ENCODE assay signal across 24 mouse cellular contexts in genomic region chr14:120261606-120262005, GRCm38 (mm10). TPM values are rescaled to one million over a fixed set of nuclear protein-coding genes. Genes with fewer than 3 reads are reported as not detected.
DNase-seq lines count a peak whose midpoint lies in the region; ATAC-seq and TF ChIP-seq lines count a peak whose summit lies in the region.
"Had no signal": no experiment of that assay in that cellular context is flagged by ENCODE, and none has a peak within 500 bp of the region (broad histone marks: within the 10 kb centered on the region; RNA-seq: fewer than 3 reads in every experiment).

No protein-coding gene starts in this region.

- DNase-seq in heart, embryonic 10.5 days (ENCODE audit: low spot score) = peak; percentile 61
- no peak for DNase-seq in heart, postnatal 10 days
- DNase-seq in midbrain, embryonic 11.5 days (ENCODE audit: low spot score, missing footprints) = peak; percentile 64
- no peak for DNase-seq in midbrain, postnatal 0 days (ENCODE audit: low spot score)
- DNase-seq in CH12.LX (ENCODE audit: extremely low read depth) = no peak
- DNase-seq in T-cell, adult 2 months (ENCODE audit: low spot score) = peak; percentile 27
- DNase-seq: adrenal gland, adult 2 months; adrenal gland, postnatal 14 days; cerebellum, adult 11-12 months; cerebellum, adult 8-10 months; cerebellum, postnatal 14 days; gastrocnemius, postnatal 10 days; gastrocnemius, postnatal 36 days; heart, postnatal 14 days had no signal

- intact Hi-C loops in heart, postnatal 10 days (cut with DNase I) = loop anchor here (2.0 to 10.0 kb wide), 3 partner anchors 184 to 503 kb away; no protein-coding TSS in a partner anchor

- ATAC-seq in midbrain, embryonic 11.5 days (ENCODE audit: low FRiP score) = no peak
- no peak for ATAC-seq in midbrain, postnatal 0 days (ENCODE audit: low FRiP score)
- ATAC-seq in kidney, embryonic 16.5 days (ENCODE audit: low FRiP score, low TSS enrichment) = no peak
- ATAC-seq: forebrain, embryonic 13.5 days; forebrain, embryonic 16.5 days; Patski had no signal

- dilution Hi-C loops in CH12.LX (cut with MboI; ENCODE audit: extremely low pct_ligation_motif_present, extremely low pct_unique_long_range_greater_than_20kb, low sequenced_read_pairs) = no loop called here

- TF ChIP-seq EP300 in CH12.LX (IDR thresholded peaks at IDR 0.05; ENCODE audit: low read length) = no peak

- no peaks in the 10 kb centered on the region for H3K79me2 ChIP-seq in CH12.LX (replicated peaks; ENCODE audit: control insufficient read depth, extremely low read depth, insufficient read depth, poor library complexity, severe bottlenecking)

- H3K9me3 ChIP-seq in heart, embryonic 10.5 days = no peaks in the 10 kb centered on the region
- H3K9me3 ChIP-seq in midbrain, embryonic 11.5 days (ENCODE audit: control insufficient read depth, low read length) = no peaks in the 10 kb centered on the region
- H3K9me3 ChIP-seq in midbrain, postnatal 0 days (ENCODE audit: low read length) = no peaks in the 10 kb centered on the region
- H3K9me3 ChIP-seq in CH12.LX (replicated peaks; ENCODE audit: low read length) = no peaks in the 10 kb centered on the region
- H3K9me3 ChIP-seq in kidney, embryonic 16.5 days (ENCODE audit: low read length) = no peaks in the 10 kb centered on the region
- H3K9me3 ChIP-seq: forebrain, embryonic 10.5 days; forebrain, embryonic 13.5 days; G1E; heart, embryonic 12.5 days; heart, embryonic 15.5 days; hindbrain, embryonic 12.5 days; hindbrain, embryonic 15.5 days had no signal

- no peak for TF ChIP-seq RAD21 in CH12.LX (IDR thresholded peaks at IDR 0.05; ENCODE audit: low read depth, low read length)

- no peak for TF ChIP-seq CTCF in midbrain, postnatal 0 days (IDR thresholded peaks at IDR 0.05)
- no peak for TF ChIP-seq CTCF in CH12.LX (conservative IDR thresholded peaks at IDR 0.05 in 1 of 2, IDR thresholded peaks at IDR 0.05 in 1 of 2; ENCODE audit: low read depth in 2 of 2, low read length in 2 of 2)

- no peak for TF ChIP-seq POLR2A in CH12.LX (IDR thresholded peaks at IDR 0.05; ENCODE audit: low read depth, low read length)

- no peaks in the 10 kb centered on the region for H3K36me3 ChIP-seq in heart, embryonic 10.5 days
- H3K36me3 ChIP-seq in midbrain, embryonic 11.5 days (ENCODE audit: control insufficient read depth, insufficient read depth, low read length) = no peaks in the 10 kb centered on the region
- no peaks in the 10 kb centered on the region for H3K36me3 ChIP-seq in midbrain, postnatal 0 days (ENCODE audit: insufficient read depth, low read length)
- H3K36me3 ChIP-seq in CH12.LX (replicated peaks in 1 of 2; ENCODE audit: control insufficient read depth in 1 of 2, insufficient read depth in 1 of 2, low read length in 1 of 2) = no peaks in the 10 kb centered on the region
- no peaks in the 10 kb centered on the region for H3K36me3 ChIP-seq in kidney, embryonic 16.5 days (ENCODE audit: insufficient read depth, low read length)
- H3K36me3 ChIP-seq: forebrain, embryonic 10.5 days; G1E; heart, embryonic 12.5 days; heart, embryonic 15.5 days; hindbrain, embryonic 12.5 days; hindbrain, embryonic 15.5 days had no signal

- no peaks in the 10 kb centered on the region for H3K4me1 ChIP-seq in heart, embryonic 10.5 days
- H3K4me1 ChIP-seq in midbrain, embryonic 11.5 days (ENCODE audit: control insufficient read depth, insufficient read depth, low read length) = no peaks in the 10 kb centered on the region
- no peaks in the 10 kb centered on the region for H3K4me1 ChIP-seq in midbrain, postnatal 0 days (ENCODE audit: insufficient read depth, low read length)
- H3K4me1 ChIP-seq in CH12.LX (ENCODE audit: control insufficient read depth in 1 of 2, insufficient read depth in 2 of 2) = no peaks in the 10 kb centered on the region; a peak in 1 of 4 replicates
- H3K4me1 ChIP-seq in kidney, embryonic 16.5 days (ENCODE audit: insufficient read depth, low read length) = peaks cover 5% of the 10 kb centered on the region; the same call in 1 of the 2 replicates
- H3K4me1 ChIP-seq: forebrain, embryonic 10.5 days; forebrain, embryonic 13.5 days; heart, embryonic 12.5 days; heart, embryonic 15.5 days; hindbrain, embryonic 12.5 days; hindbrain, embryonic 15.5 days had no signal

- no peaks in the 10 kb centered on the region for H3K27me3 ChIP-seq in heart, embryonic 10.5 days (ENCODE audit: insufficient read depth, poor library complexity, severe bottlenecking)
- H3K27me3 ChIP-seq in midbrain, embryonic 11.5 days (ENCODE audit: control insufficient read depth, insufficient read depth, low read length) = no peaks in the 10 kb centered on the region
- no peaks in the 10 kb centered on the region for H3K27me3 ChIP-seq in midbrain, postnatal 0 days (ENCODE audit: insufficient read depth, low read length)
- no peaks in the 10 kb centered on the region for H3K27me3 ChIP-seq in CH12.LX (replicated peaks)
- no peaks in the 10 kb centered on the region for H3K27me3 ChIP-seq in kidney, embryonic 16.5 days (ENCODE audit: insufficient read depth, low read length)
- H3K27me3 ChIP-seq: forebrain, embryonic 13.5 days; heart, embryonic 12.5 days; heart, embryonic 15.5 days; hindbrain, embryonic 12.5 days; hindbrain, embryonic 15.5 days; Patski had no signal

- no peak overlapping the region for H3K9ac ChIP-seq in midbrain, embryonic 11.5 days (ENCODE audit: low read length)
- no peak overlapping the region for H3K9ac ChIP-seq in midbrain, postnatal 0 days (replicated peaks; ENCODE audit: low read length, poor library complexity, severe bottlenecking)
- H3K9ac ChIP-seq in CH12.LX (ENCODE audit: insufficient read depth, low read depth) = no peak overlapping the region
- H3K9ac ChIP-seq in kidney, embryonic 16.5 days (replicated peaks; ENCODE audit: low read length) = no peak overlapping the region
- H3K9ac ChIP-seq: forebrain, embryonic 13.5 days; heart, embryonic 12.5 days; heart, embryonic 15.5 days; hindbrain, embryonic 12.5 days; hindbrain, embryonic 15.5 days had no signal

- no peak overlapping the region for H3K4me2 ChIP-seq in midbrain, embryonic 11.5 days
- no peak overlapping the region for H3K4me2 ChIP-seq in midbrain, postnatal 0 days (ENCODE audit: low read depth, low read length, poor library complexity, severe bottlenecking)
- H3K4me2 ChIP-seq in CH12.LX (ENCODE audit: insufficient read depth, low read depth, poor library complexity, severe bottlenecking) = no peak overlapping the region
- H3K4me2 ChIP-seq in kidney, embryonic 16.5 days (replicated peaks; ENCODE audit: low read depth, low read length) = no peak overlapping the region
- H3K4me2 ChIP-seq: forebrain, embryonic 13.5 days; heart, embryonic 12.5 days; heart, embryonic 15.5 days; hindbrain, embryonic 12.5 days; hindbrain, embryonic 15.5 days had no signal

- no peak overlapping the region for H3K4me3 ChIP-seq in heart, embryonic 10.5 days
- no peak overlapping the region for H3K4me3 ChIP-seq in midbrain, embryonic 11.5 days (ENCODE audit: low read depth, low read length)
- H3K4me3 ChIP-seq in midbrain, postnatal 0 days (ENCODE audit: low read depth, low read length) = no peak overlapping the region
- no peak overlapping the region for H3K4me3 ChIP-seq in CH12.LX (replicated peaks in 1 of 3; ENCODE audit: low read depth in 2 of 3, low read length in 2 of 3, poor library complexity in 1 of 3)
- H3K4me3 ChIP-seq in kidney, embryonic 16.5 days (ENCODE audit: low read length) = no peak overlapping the region
- H3K4me3 ChIP-seq: forebrain, embryonic 10.5 days; forebrain, embryonic 13.5 days; heart, embryonic 12.5 days; heart, embryonic 15.5 days; hindbrain, embryonic 12.5 days; hindbrain, embryonic 15.5 days had no signal

- in situ Hi-C loops in CH12.LX (cut with MboI; ENCODE audit: low pct_ligation_motif_present, low pct_unique_long_range_greater_than_20kb, low sequenced_read_pairs) = no loop called here

- no peak overlapping the region for H3K27ac ChIP-seq in heart, embryonic 10.5 days
- no peak overlapping the region for H3K27ac ChIP-seq in midbrain, embryonic 11.5 days (ENCODE audit: low read depth, low read length)
- H3K27ac ChIP-seq in midbrain, postnatal 0 days (ENCODE audit: low read depth, low read length) = no peak overlapping the region
- no peak overlapping the region for H3K27ac ChIP-seq in CH12.LX (ENCODE audit: insufficient read depth, low read depth)
- H3K27ac ChIP-seq in kidney, embryonic 16.5 days (ENCODE audit: low read length) = no peak overlapping the region
- H3K27ac ChIP-seq: forebrain, embryonic 10.5 days; forebrain, embryonic 13.5 days; heart, embryonic 15.5 days; hindbrain, embryonic 12.5 days; hindbrain, embryonic 15.5 days had no signal

- 90% methylated on average over 11 of the region's 11 CpGs for WGBS in heart, embryonic 10.5 days
- WGBS in midbrain, embryonic 11.5 days = 93% methylated on average over 11 of the region's 11 CpGs
- WGBS in midbrain, postnatal 0 days = 82% methylated on average over 11 of the region's 11 CpGs
- WGBS in kidney, embryonic 16.5 days = 90% methylated on average over 11 of the region's 11 CpGs

TF ChIP-seq in CH12.LX, 34 proteins besides CTCF, POLR2A, EP300 and RAD21:
- TF ChIP-seq SMC3 (IDR thresholded peaks at IDR 0.05; ENCODE audit: low read depth, low read length) (no peak), MAX (IDR thresholded peaks at IDR 0.05; ENCODE audit: low read length) (no peak), SIN3A (IDR thresholded peaks at IDR 0.05; ENCODE audit: low read length) (no peak), KAT2A (IDR thresholded peaks at IDR 0.05; ENCODE audit: insufficient replicate concordance, low read length) (no peak), CHD1 (IDR thresholded peaks at IDR 0.05; ENCODE audit: low read depth, low read length) (no peak), HCFC1 (IDR thresholded peaks at IDR 0.05; ENCODE audit: low read depth, low read length) (no peak), BHLHE40 (IDR thresholded peaks at IDR 0.05; ENCODE audit: low read depth, low read length) (peak; percentile 60)

RNA-seq across cellular contexts. Expression of gene Mbnl2, which starts 13.9 kb away (rescaled TPM):
- polyA plus RNA-seq in heart, embryonic 10.5 days (2016; fragmentation: Nextera tagmentation; extraction: Ambion mirVana) = 71.5 and 91.4 TPM in 2 replicates
- 100 to 1,000 TPM; 223 to 270 TPM for total RNA-seq in heart, postnatal 10 days (2021)
- 36.4 and 40.8 TPM in 2 replicates for polyA plus RNA-seq in midbrain, embryonic 11.5 days (2014; fragmentation: Nextera tagmentation; extraction: Ambion mirVana)
- total RNA-seq in midbrain, postnatal 0 days (2014; rRNA removed) = 40.4 and 41.4 TPM in 2 replicates
- polyA plus RNA-seq in midbrain, postnatal 0 days (2015; fragmentation: Nextera tagmentation; extraction: Ambion mirVana) = 19.5 and 20.4 TPM in 2 replicates
- total RNA-seq in CH12.LX (2012; rRNA removed) (19.6 and 23.9 TPM in 2 replicates), CH12.LX (2014; rRNA removed) (23.7 and 23.8 TPM in 2 replicates)
- polyA plus RNA-seq in CH12.LX (2012; ENCODE audit: insufficient read length, low read depth) = 21.8 and 28.9 TPM in 2 replicates
- 103 and 106 TPM in 2 replicates for polyA plus RNA-seq in kidney, embryonic 16.5 days (2015; fragmentation: Nextera tagmentation; extraction: Ambion mirVana)

Comparison
In these comparisons a context has a peak if more than half of its experiments do, and no peak if none do; other contexts are left out.
1. DNase-seq: peak in heart, embryonic 10.5 days (single experiment), midbrain, embryonic 11.5 days (single experiment) and T-cell, adult 2 months (single experiment); none in heart, postnatal 10 days (0 of 2), midbrain, postnatal 0 days (single experiment) and CH12.LX (single experiment).